Mouse (Mus musculus): ENCODE measurements around the gene Wdr93. TPM values are rescaled to one million over a fixed set of nuclear protein-coding genes. Genes with fewer than 3 reads are reported as not detected.

Gene Wdr93
- polyA plus RNA-seq, 1 experiment from 2014 or later: 0.23 TPM

GRCm38 (mm10) chr7:79831145-79831544, 88.2 kb downstream of the Wdr93 start:
- 81% methylated on average over 6 of the region's 6 CpGs for WGBS
- H3K9ac ChIP-seq (replicated peaks; ENCODE audit: low read depth, low read length): no peak overlapping the region
- no peaks in the 10 kb centered on the region for H3K9me3 ChIP-seq (ENCODE audit: control insufficient read depth, low read length)
- no peak overlapping the region for H3K27ac ChIP-seq (ENCODE audit: low read length)
- no peak for ATAC-seq
- H3K4me2 ChIP-seq (ENCODE audit: low read length): no peak overlapping the region
- H3K27me3 ChIP-seq (replicated peaks; ENCODE audit: control insufficient read depth, insufficient read depth, low read length): no peaks in the 10 kb centered on the region
- no peaks in the 10 kb centered on the region for H3K4me1 ChIP-seq (replicated peaks; ENCODE audit: control insufficient read depth, insufficient read depth, low read length)
- H3K4me3 ChIP-seq (replicated peaks; ENCODE audit: low read length): no peak overlapping the region
- H3K36me3 ChIP-seq (ENCODE audit: control insufficient read depth, insufficient read depth): no peaks in the 10 kb centered on the region

- Histone ChIP-seq H3K4me2 (ENCODE audit: low read length) (no peak overlapping the region), H3K9ac (replicated peaks; ENCODE audit: low read depth, low read length) (no peak overlapping the region), H3K9me3 (ENCODE audit: control insufficient read depth, low read length) (no peaks in the 10 kb centered on the region), H3K4me1 (replicated peaks; ENCODE audit: control insufficient read depth, insufficient read depth, low read length) (no peaks in the 10 kb centered on the region), H3K36me3 (ENCODE audit: control insufficient read depth, insufficient read depth) (no peaks in the 10 kb centered on the region), H3K27me3 (replicated peaks; ENCODE audit: control insufficient read depth, insufficient read depth, low read length) (no peaks in the 10 kb centered on the region), H3K4me3 (replicated peaks; ENCODE audit: low read length) (no peak overlapping the region), H3K27ac (ENCODE audit: low read length) (no peak overlapping the region)
- ATAC-seq: no peak
- WGBS: 63% methylated on average over 6 of the region's 6 CpGs
These were observed 88.6 kb downstream of the Wdr93 start for GRCm38 (mm10) chr7:79831585-79831984.

- H3K9ac ChIP-seq (replicated peaks; ENCODE audit: low read depth, low read length): no peak overlapping the region
- H3K27me3 ChIP-seq (replicated peaks; ENCODE audit: control insufficient read depth, insufficient read depth, low read length): no peaks in the 10 kb centered on the region
- no peaks in the 10 kb centered on the region for H3K9me3 ChIP-seq (ENCODE audit: control insufficient read depth, low read length)
- no peaks in the 10 kb centered on the region for H3K36me3 ChIP-seq (ENCODE audit: control insufficient read depth, insufficient read depth)
- no peak overlapping the region for H3K27ac ChIP-seq (ENCODE audit: low read length)
- H3K4me3 ChIP-seq (replicated peaks; ENCODE audit: low read length): no peak overlapping the region
- H3K4me2 ChIP-seq (ENCODE audit: low read length): no peak overlapping the region
- H3K4me1 ChIP-seq (replicated peaks; ENCODE audit: control insufficient read depth, insufficient read depth, low read length): no peaks in the 10 kb centered on the region
- ATAC-seq: no peak
These were observed 90.0 kb downstream of the Wdr93 start for GRCm38 (mm10) chr7:79832980-79833379.

- H3K9ac ChIP-seq (replicated peaks; ENCODE audit: low read depth, low read length): no peak overlapping the region
- no peak overlapping the region for H3K4me2 ChIP-seq (ENCODE audit: low read length)
- WGBS: 97% methylated on average over 6 of the region's 6 CpGs
- ATAC-seq: no peak
- H3K4me1 ChIP-seq (replicated peaks; ENCODE audit: control insufficient read depth, insufficient read depth, low read length): no peaks in the 10 kb centered on the region
- H3K27me3 ChIP-seq (replicated peaks; ENCODE audit: control insufficient read depth, insufficient read depth, low read length): no peaks in the 10 kb centered on the region
- H3K36me3 ChIP-seq (ENCODE audit: control insufficient read depth, insufficient read depth): no peaks in the 10 kb centered on the region
- H3K9me3 ChIP-seq (ENCODE audit: control insufficient read depth, low read length): no peaks in the 10 kb centered on the region
- no peak overlapping the region for H3K27ac ChIP-seq (ENCODE audit: low read length)
- H3K4me3 ChIP-seq (replicated peaks; ENCODE audit: low read length): no peak overlapping the region
These were observed 92.2 kb downstream of the Wdr93 start for GRCm38 (mm10) chr7:79835196-79835595.

Other genes with a start within 250 kb of the Wdr93 start
- 2.5 and 5.1 TPM in 2 replicates for gene Rhcg, start 125.5 kb upstream of the Wdr93 start, polyA plus RNA-seq (2015; fragmentation: Nextera tagmentation; extraction: Ambion mirVana)
- 2.7 and 3.5 TPM in 2 replicates for gene Ticrr, start 83.0 kb upstream of the Wdr93 start, polyA plus RNA-seq (2015; fragmentation: Nextera tagmentation; extraction: Ambion mirVana)
- gene Kif7, start 27.4 kb upstream of the Wdr93 start, polyA plus RNA-seq (2015; fragmentation: Nextera tagmentation; extraction: Ambion mirVana): 2.3 TPM in 2 replicates
- not detected in 2 replicates for gene Plin1, start 10.3 kb upstream of the Wdr93 start, polyA plus RNA-seq (2015; fragmentation: Nextera tagmentation; extraction: Ambion mirVana)
- gene Pex11a, start within 50 bp of the Wdr93 start, polyA plus RNA-seq (2015; fragmentation: Nextera tagmentation; extraction: Ambion mirVana): 18.0 and 18.2 TPM in 2 replicates
- gene Mesp1, start 50.6 kb downstream of the Wdr93 start, polyA plus RNA-seq (2015; fragmentation: Nextera tagmentation; extraction: Ambion mirVana): not detected in 2 replicates
- 1.5 and 2.0 TPM in 2 replicates for gene Mesp2, start 67.6 kb downstream of the Wdr93 start, polyA plus RNA-seq (2015; fragmentation: Nextera tagmentation; extraction: Ambion mirVana)
- gene Anpep, start 117.9 kb downstream of the Wdr93 start, polyA plus RNA-seq (2015; fragmentation: Nextera tagmentation; extraction: Ambion mirVana): 2.1 and 3.6 TPM in 2 replicates
- gene Ap3s2, start 177.5 kb downstream of the Wdr93 start, polyA plus RNA-seq (2015; fragmentation: Nextera tagmentation; extraction: Ambion mirVana): 45.1 and 48.7 TPM in 2 replicates
- 12.5 and 14.4 TPM in 2 replicates for gene Arpin, start 192.2 kb downstream of the Wdr93 start, polyA plus RNA-seq (2015; fragmentation: Nextera tagmentation; extraction: Ambion mirVana)

Data from forebrain, embryonic 16.5 days (tissue).